Mouse (Mus musculus) cortical plate, adult 2 months (tissue): ENCODE data around the gene Stom.

Experiments used
- CTCF ChIP-seq: fragments of 200-500 bp; IDR thresholded peaks from 2 replicates; pipeline ENCODE4 v1.5.1; 2011; ENCODE audit warnings: mild to moderate bottlenecking, control low read depth, low read length; ENCODE audit not compliant: insufficient read depth; ENCODE audit errors: extremely low read depth
- POLR2A ChIP-seq: fragments of 200-500 bp; IDR thresholded peaks from 2 replicates; pipeline ENCODE4 v1.6.1; 2011; ENCODE audit warnings: mild to moderate bottlenecking, low read length, control low read depth; ENCODE audit not compliant: insufficient read depth; ENCODE audit errors: extremely low read depth

- TF ChIP-seq CTCF: no peak
- TF ChIP-seq POLR2A: no peak
These were observed 63.9 kb downstream of the Stom start for GRCm38 (mm10) chr2:35272881-35273280.
